Mouse (Mus musculus) megakaryocyte-erythroid progenitor cell, adult 5-6 weeks (primary cell): ENCODE data around the gene Nav3. TPM values are rescaled to one million over a fixed set of nuclear protein-coding genes. Genes with fewer than 3 reads are reported as not detected.
"Not testable (repeated sequence)": the region's sequence is repeated elsewhere in the genome, so short reads cannot be mapped to it uniquely, and the experiment has no call there.

ENCODE experiments used
- ATAC-seq: replicated peaks from 2 replicates; pipeline ENCODE4 v1.8.0; 2016; ENCODE audit warnings: mild to moderate bottlenecking, inconsistent platforms; ENCODE audit not compliant: severe bottlenecking, poor library complexity, low FRiP score, low TSS enrichment
- total RNA-seq, 2 experiments: library from RNA; stranded (forward) in 1 of 2; stranded (reverse) in 1 of 2; fragments of 200-1000, 215-1000 nt in 1 of 2; fragments of >200 nt in 1 of 2; fragmentation: Nextera tagmentation in 1 of 2; gene quantifications; 2 replicates each; pipeline ENCODE4 v1.2.3; 2014 to 2017

Gene Nav3
- total RNA-seq, 2 experiments from 2014 or later, result not detected

- no peak for ATAC-seq
Measured at GRCm38 (mm10) chr10:110386476-110387197, 69.4 kb downstream of the Nav3 start.

- ATAC-seq, result not testable (repeated sequence)
Measured at GRCm38 (mm10) chr10:110383506-110384229, 72.3 kb downstream of the Nav3 start.

GRCm38 (mm10) chr10:110380792-110381191 is 75.2 kb downstream of the Nav3 start:
- no peak for ATAC-seq

- ATAC-seq, result no peak
Measured at GRCm38 (mm10) chr10:110372724-110373455, 83.1 kb downstream of the Nav3 start.

GRCm38 (mm10) chr10:110352148-110352547 is 103.9 kb downstream of the Nav3 start:
- no peak for ATAC-seq

GRCm38 (mm10) chr10:110330030-110330429 is 126.0 kb downstream of the Nav3 start:
- no peak for ATAC-seq

GRCm38 (mm10) chr10:110329629-110330028 is 126.4 kb downstream of the Nav3 start:
- no peak for ATAC-seq

GRCm38 (mm10) chr10:110322082-110322632 is 133.8 kb downstream of the Nav3 start:
- ATAC-seq, result no peak

GRCm38 (mm10) chr10:110317275-110317674 is 138.7 kb downstream of the Nav3 start:
- ATAC-seq, result no peak

GRCm38 (mm10) chr10:110314525-110314924 is 141.5 kb downstream of the Nav3 start:
- no peak for ATAC-seq

- no peak for ATAC-seq
Measured at GRCm38 (mm10) chr10:110313959-110314358, 142.0 kb downstream of the Nav3 start.

- no peak for ATAC-seq
Measured at GRCm38 (mm10) chr10:110309511-110309910, 146.5 kb downstream of the Nav3 start.

- no peak for ATAC-seq
Measured at GRCm38 (mm10) chr10:110305609-110306008, 150.4 kb downstream of the Nav3 start.

- ATAC-seq, result no peak
Measured at GRCm38 (mm10) chr10:110290016-110290623, 165.9 kb downstream of the Nav3 start.

- ATAC-seq, result no peak
Measured at GRCm38 (mm10) chr10:110283879-110284278, 172.1 kb downstream of the Nav3 start.

- ATAC-seq, result no peak
Measured at GRCm38 (mm10) chr10:110272818-110273217, 183.2 kb downstream of the Nav3 start.

GRCm38 (mm10) chr10:110270561-110270960 is 185.4 kb downstream of the Nav3 start:
- ATAC-seq, result no peak

- no peak for ATAC-seq
Measured at GRCm38 (mm10) chr10:110242128-110242561, 213.9 kb downstream of the Nav3 start.

GRCm38 (mm10) chr10:110240667-110241066 is 215.3 kb downstream of the Nav3 start:
- ATAC-seq, result no peak
